27 mouse cellular contexts compared by ENCODE assay signal in genomic region chr1:34824208-34824607, GRCm38 (mm10). TPM values are rescaled to one million over a fixed set of nuclear protein-coding genes. Genes with fewer than 3 reads are reported as not detected.
DNase-seq lines count a peak whose midpoint lies in the region; ATAC-seq and TF ChIP-seq lines count a peak whose summit lies in the region.
"Had no signal": no experiment of that assay in that cellular context is flagged by ENCODE, and none has a peak within 500 bp of the region (broad histone marks: within the 10 kb centered on the region; RNA-seq: fewer than 3 reads in every experiment).

No protein-coding gene starts in this region.

- no peak for DNase-seq in layer of hippocampus, adult 2 months (ENCODE audit: low spot score in 2 of 2)
- DNase-seq in layer of hippocampus, postnatal 25 days (ENCODE audit: extremely low spot score in 1 of 2, low spot score in 1 of 2), result no peak
- DNase-seq: adrenal gland, adult 2 months; adrenal gland, postnatal 14 days; cerebellum, adult 11-12 months; cerebellum, adult 8-10 months; cerebellum, postnatal 10 days; cerebellum, postnatal 36 days; embryo, embryonic 11 days; gastrocnemius, postnatal 36 days; heart, adult 2 months; heart, postnatal 14 days; heart, postnatal 4 days had no signal

- no peak for ATAC-seq in CD4-positive, CD25-positive, alpha-beta regulatory T cell, adult 4 months
- no peak for ATAC-seq in inflammation-experienced regulatory T-cells, adult 6 months
- ATAC-seq: forebrain, embryonic 15.5 days; hindbrain, postnatal 0 days; intestine, postnatal 0 days had no signal

- no peak overlapping the region for H3K4me3 ChIP-seq in layer of hippocampus, adult 2 months
- no peak overlapping the region for H3K4me3 ChIP-seq in bone marrow macrophage, adult 2 months (ENCODE audit: insufficient read depth, low read length)
- H3K4me3 ChIP-seq in brown adipose tissue, adult 24 weeks (ENCODE audit: insufficient read depth, low read depth, low read length), result no peak overlapping the region
- H3K4me3 ChIP-seq: embryonic facial prominence, embryonic 10.5 days; embryonic facial prominence, embryonic 13.5 days; erythroblast, embryonic 14.5 days; forebrain, embryonic 12.5 days; forebrain, embryonic 15.5 days; heart, adult 2 months; heart, embryonic 10.5 days; heart, embryonic 13.5 days had no signal

- peaks cover 75% of the 10 kb centered on the region for H3K4me1 ChIP-seq in bone marrow macrophage, adult 2 months (ENCODE audit: control insufficient read depth, insufficient read depth, low read length)
- peaks cover 15% of the 10 kb centered on the region for H3K4me1 ChIP-seq in brown adipose tissue, adult 24 weeks (ENCODE audit: control insufficient read depth, insufficient read depth, insufficient read length, low read length)
- H3K4me1 ChIP-seq: embryonic facial prominence, embryonic 10.5 days; embryonic facial prominence, embryonic 13.5 days; forebrain, embryonic 12.5 days had no signal

- TF ChIP-seq CTCF in layer of hippocampus, adult 2 months (conservative IDR thresholded peaks at IDR 0.05), result no peak
- TF ChIP-seq CTCF in bone marrow macrophage, adult 2 months (IDR thresholded peaks at IDR 0.05; ENCODE audit: low read depth, low read length), result no peak

- H3K27ac ChIP-seq in layer of hippocampus, adult 2 months, result peak overlapping the region; percentile 46; the same call in 1 of the 2 replicates
- H3K27ac ChIP-seq in bone marrow macrophage, adult 2 months (ENCODE audit: insufficient read depth, low read depth, low read length), result peak overlapping the region; percentile 19
- H3K27ac ChIP-seq in brown adipose tissue, adult 24 weeks (replicated peaks; ENCODE audit: low read depth, low read length), result 0 out of 2 replicates have a peak overlapping the region, but pooled peaks have one; percentile 22
- H3K27ac ChIP-seq: embryonic facial prominence, embryonic 10.5 days; embryonic facial prominence, embryonic 13.5 days; forebrain, embryonic 12.5 days; forebrain, embryonic 15.5 days; heart, adult 2 months; heart, embryonic 10.5 days; heart, embryonic 13.5 days; hindbrain, embryonic 14.5 days; hindbrain, postnatal 0 days had no signal

- no peak for TF ChIP-seq POLR2A in bone marrow macrophage, adult 2 months (IDR thresholded peaks at IDR 0.05; ENCODE audit: borderline replicate concordance, low read depth, low read length)

RNA-seq across cellular contexts. Expression of gene Fam168b, which starts 18.7 kb away (rescaled TPM):
- 100 to 1,000 TPM; 223 to 226 TPM for total RNA-seq in layer of hippocampus, adult 2 months (2021)
- 100 to 1,000 TPM; 232 to 236 TPM for total RNA-seq in layer of hippocampus, postnatal 25 days (2021)
- polyA plus RNA-seq in bone marrow macrophage, adult 2 months (2012; ENCODE audit: insufficient read depth, insufficient read length, missing spikeins), result 100 and 135 TPM in 2 replicates
- polyA plus RNA-seq in brown adipose tissue, adult 24 weeks (2012; ENCODE audit: insufficient read depth, insufficient read length, missing spikeins), result 40.5 and 48.7 TPM in 2 replicates
- 10 to 100 TPM; 22.8 to 23.8 TPM for polyA plus RNA-seq in CD4-positive, CD25-positive, alpha-beta regulatory T cell, adult 4 months (2017; shearing (Covaris generic))
- 10 to 100 TPM; 15.0 to 27.8 (median 19.4) TPM for polyA plus RNA-seq in inflammation-experienced regulatory T-cells, adult 6 months (2017; shearing (Covaris generic))

RNA-seq across cellular contexts. Expression of gene Plekhb2, which starts 25.6 kb away (rescaled TPM):
- total RNA-seq in layer of hippocampus, adult 2 months (2021), result 100 to 1,000 TPM; 189 to 208 TPM
- total RNA-seq in layer of hippocampus, postnatal 25 days (2021), result 100 to 1,000 TPM; 164 to 187 TPM
- 217 and 227 TPM in 2 replicates for polyA plus RNA-seq in bone marrow macrophage, adult 2 months (2012; ENCODE audit: insufficient read depth, insufficient read length, missing spikeins)
- polyA plus RNA-seq in brown adipose tissue, adult 24 weeks (2012; ENCODE audit: insufficient read depth, insufficient read length, missing spikeins), result 52.5 and 62.4 TPM in 2 replicates
- 100 to 1,000 TPM; 122 to 127 TPM for polyA plus RNA-seq in CD4-positive, CD25-positive, alpha-beta regulatory T cell, adult 4 months (2017; shearing (Covaris generic))
- 100 to 1,000 TPM; 107 to 209 (median 120) TPM for polyA plus RNA-seq in inflammation-experienced regulatory T-cells, adult 6 months (2017; shearing (Covaris generic))
